Mouse (Mus musculus) erythroblast, embryonic 14.5 days (primary cell): ENCODE results near the gene Brk1.

Source experiments
- GATA1 ChIP-seq: IDR thresholded peaks from 2 replicates; pipeline ENCODE4 v1.6.1; 2012; ENCODE audit warnings: low read length, inconsistent platforms, mixed read lengths
- TAL1 ChIP-seq: IDR thresholded peaks from 3 replicates; pipeline ENCODE4 v1.6.1; 2012; ENCODE audit warnings: low read length, inconsistent platforms, mixed read lengths

GRCm38 (mm10) chr6:113658226-113658625 is 53.7 kb downstream of the Brk1 start:
- TF ChIP-seq GATA1 (no peak), TAL1 (no peak)
